Mouse (Mus musculus): ENCODE data around the gene Tmem214.

DNA sequence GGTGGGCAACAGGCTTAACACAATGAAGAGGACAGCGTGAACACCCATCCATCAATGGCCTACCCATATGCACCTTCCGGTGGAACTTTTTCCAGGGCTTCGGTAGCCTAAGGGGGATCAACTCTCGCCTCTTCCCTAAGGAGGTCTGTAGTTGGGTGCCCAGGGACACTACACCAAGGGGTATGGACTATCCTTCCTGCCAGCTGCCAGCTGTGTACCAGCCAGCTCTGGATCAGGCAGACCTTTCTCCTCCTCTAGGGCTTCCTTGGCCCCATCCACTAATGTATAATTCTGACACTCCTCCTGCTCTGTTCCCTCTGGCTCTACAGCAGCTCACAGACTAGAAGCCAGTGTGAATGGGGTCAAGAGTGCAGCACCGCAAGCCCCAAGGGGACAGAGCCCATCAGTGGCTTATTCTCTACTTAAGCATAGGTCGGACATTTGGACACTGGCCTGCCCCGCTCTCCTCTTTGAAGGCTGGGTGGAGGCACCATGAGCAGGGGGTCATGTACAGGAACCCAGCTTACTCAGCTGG, 46.4 kb downstream of the Tmem214 start:
- TF ChIP-seq CTCF (IDR thresholded peaks at IDR 0.05; ENCODE audit: low read depth, low read length) (no peak), POLR2A (IDR thresholded peaks at IDR 0.05; ENCODE audit: borderline replicate concordance, low read depth, low read length) (no peak)
